8 mouse cellular contexts compared by ENCODE assay signal in the genomic region with DNA sequence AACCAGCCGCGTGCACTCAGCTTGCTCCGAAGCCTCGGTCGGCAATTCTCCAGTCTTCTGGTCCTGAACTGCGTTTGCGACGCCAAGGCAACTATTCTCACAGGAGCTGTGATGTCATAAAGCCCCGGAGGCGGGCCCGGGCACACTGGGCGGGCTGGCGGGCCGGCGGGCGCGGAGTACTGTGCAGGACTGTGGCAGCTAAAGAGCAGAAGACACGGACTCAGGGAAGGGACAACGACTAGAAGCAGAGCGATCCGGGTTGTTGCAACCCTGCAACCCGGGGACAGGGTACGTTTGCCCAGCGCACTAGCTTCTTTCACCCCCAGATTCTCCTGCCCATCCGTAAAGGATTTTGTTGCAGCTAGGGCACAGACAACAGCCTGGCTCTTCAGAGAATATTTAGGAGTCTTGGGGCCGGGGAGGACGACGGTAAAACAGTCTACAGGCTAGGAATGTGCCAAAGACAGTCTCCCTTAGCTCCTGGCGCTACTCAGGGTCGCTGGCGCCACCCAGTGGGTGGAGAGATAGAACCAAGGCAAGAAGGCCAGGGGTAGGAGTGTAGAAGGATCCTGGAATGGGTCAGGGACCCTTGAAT. TPM values are rescaled to one million over a fixed set of nuclear protein-coding genes. Genes with fewer than 3 reads are reported as not detected.
A peak's percentile ranks its signal among the peaks of the same experiment; 100 is the strongest.
DNase-seq lines count a peak whose midpoint lies in the region; ATAC-seq and TF ChIP-seq lines count a peak whose summit lies in the region.

Cfap100 (minus strand) TSS at position 418 of the 595 bp plus-strand sequence.

- peak within 1 kb of the TSS; percentile 50 for H3K4me3 ChIP-seq in lung, adult 2 months (replicated peaks; ENCODE audit: extremely low read depth, low read depth, low read length)

- 1% methylated on average over 31 of the region's 31 CpGs for WGBS in lung, adult 2 months

- peak; percentile 84 for DNase-seq in R1 (ENCODE audit: low read depth, low spot score)
- peak; percentile 71 for DNase-seq in cerebellum, adult 9-10 months
- DNase-seq in frontal cortex, adult 2 months (ENCODE audit: extremely low spot score in 1 of 2, low spot score in 1 of 2) = peak; percentile 34 to 82
- peak; percentile 72 to 75 for DNase-seq in layer of hippocampus, adult 8-10 months (ENCODE audit: low spot score in 2 of 2)
- DNase-seq in lung, adult 2 months = peak; percentile 56
- peak; percentile 63 for DNase-seq in ovary, adult 18-20 months (ENCODE audit: low spot score)
- peak; percentile 41 for DNase-seq in urinary bladder, adult 2 months (ENCODE audit: low spot score)

- no peak for TF ChIP-seq POLR2A in lung, adult 2 months (IDR thresholded peaks at IDR 0.05; ENCODE audit: borderline replicate concordance, extremely low read depth, low read depth, low read length)

- peaks cover 5% of the 10 kb centered on the region for H3K4me1 ChIP-seq in lung, adult 2 months (ENCODE audit: control insufficient read depth, insufficient read depth, low read length)

- peak; percentile 77 to 95 for ATAC-seq in hematopoietic stem cell, adult 5-6 weeks (replicated peaks in 1 of 2; ENCODE audit: insufficient read depth in 1 of 2, low FRiP score in 2 of 2, low TSS enrichment in 1 of 2, low read depth in 1 of 2, poor library complexity in 2 of 2, severe bottlenecking in 2 of 2)

- peak; percentile 40; the same call in 1 of the 2 replicates for TF ChIP-seq CTCF in lung, adult 2 months (IDR thresholded peaks at IDR 0.05; ENCODE audit: insufficient read depth, low read length)

RNA-seq across cellular contexts. Expression of gene Cfap100, which starts in this region (rescaled TPM):
- polyA plus RNA-seq in frontal cortex, adult 2 months (2012; rRNA removed) = 6.3 TPM in 2 replicates
- total RNA-seq in hematopoietic stem cell, adult 5-6 weeks (2017) = not detected in 2 replicates
- total RNA-seq in layer of hippocampus, adult 8-10 months (2022) = 10 to 100 TPM; 12.1 to 18.5 (median 13.7) TPM
- 5.6 and 8.0 TPM in 2 replicates for polyA plus RNA-seq in lung, adult 2 months (2012; rRNA removed)
- 1.3 and 2.2 TPM in 2 replicates for polyA plus RNA-seq in urinary bladder, adult 2 months (2012; rRNA removed)

Comparison
In these comparisons a context has a peak if more than half of its experiments do, and no peak if none do; other contexts are left out.
1. Peak in every context shown above with its lines: DNase-seq, ATAC-seq and H3K4me3 ChIP-seq.
2. RNA of gene Cfap100 (total RNA-seq): 12.1 to 18.5 TPM in layer of hippocampus, adult 8-10 months; not detected in hematopoietic stem cell, adult 5-6 weeks; every median in the first group is over 10 times any median in the second.
3. Peak in ATAC-seq in hematopoietic stem cell, adult 5-6 weeks; RNA of the gene not detected or under 1 TPM.